Mouse (Mus musculus) lung, embryonic 14.5 days (tissue): Measurements from ENCODE around the gene Shf. TPM values are rescaled to one million over a fixed set of nuclear protein-coding genes. Genes with fewer than 3 reads are reported as not detected.

Experiments used
- ATAC-seq: fragments of 200-750 bp; cut with Nextera tagmentation; 2 replicates; pipeline ENCODE4 v1.8.0; 2017; ENCODE audit warnings: mild to moderate bottlenecking, moderate TSS enrichment, moderate library complexity; ENCODE audit not compliant: insufficient read depth
- DNase-seq: peaks from one replicate; pipeline ENCODE4 v3.0.0-alpha.2; 2015
- H3K27ac ChIP-seq: fragments of 300-500 bp; sonication (generic); 2 replicates; pipeline ENCODE4 v1.5.1; 2014; ENCODE audit warnings: low read depth, mild to moderate bottlenecking, moderate library complexity
- H3K27me3 ChIP-seq: fragments of 300-500 bp; sonication (generic); 2 replicates; pipeline ENCODE4 v1.6.1; 2014; ENCODE audit warnings: low read length, control low read depth; ENCODE audit not compliant: insufficient read depth
- H3K36me3 ChIP-seq: fragments of 300-500 bp; sonication (generic); 2 replicates; pipeline ENCODE4 v1.6.1; 2014; ENCODE audit warnings: control low read depth; ENCODE audit not compliant: insufficient read depth
- H3K4me1 ChIP-seq: fragments of 300-500 bp; sonication (generic); 2 replicates; pipeline ENCODE4 v1.6.1; 2014; ENCODE audit warnings: antibody characterized with exemption, control low read depth; ENCODE audit not compliant: insufficient read depth
- H3K4me2 ChIP-seq: fragments of 300-500 bp; sonication (generic); 2 replicates; pipeline ENCODE4 v1.6.1; 2014; ENCODE audit warnings: mild to moderate bottlenecking
- H3K4me3 ChIP-seq: fragments of 300-500 bp; sonication (generic); 2 replicates; pipeline ENCODE4 v1.5.1; 2014; ENCODE audit warnings: low read depth, low read length
- H3K9ac ChIP-seq: fragments of 300-500 bp; sonication (generic); 2 replicates; pipeline ENCODE4 v1.6.1; 2014
- H3K9me3 ChIP-seq: fragments of 300-500 bp; sonication (generic); 2 replicates; pipeline ENCODE4 v1.6.1; 2016; ENCODE audit warnings: low read depth, low read length, control low read depth
- CTCF ChIP-seq: IDR thresholded peaks from 2 replicates; pipeline ENCODE4 v1.5.1; 2016; ENCODE audit warnings: antibody characterized with exemption, low read depth
- WGBS: fragments of 180-500 bp; shearing (Covaris S2); extraction: QIAGEN DNeasy Blood & Tissue Kit; methylation state at CpG from one replicate; pipeline ENCODE4 v1.1.7; 2014; 5-methylcytosine and 5-hydroxymethylcytosine counted together
- polyA plus RNA-seq: library from polyadenylated mRNA; unstranded; fragments of >200 nt; fragmentation: Nextera tagmentation; extraction: Ambion mirVana; gene quantifications from 2 replicates; pipeline ENCODE4 v1.2.1, GENCODE M21; 2014

Shf gene
- polyA plus RNA-seq, 1 experiment from 2014 or later = 5.1 TPM

DNA sequence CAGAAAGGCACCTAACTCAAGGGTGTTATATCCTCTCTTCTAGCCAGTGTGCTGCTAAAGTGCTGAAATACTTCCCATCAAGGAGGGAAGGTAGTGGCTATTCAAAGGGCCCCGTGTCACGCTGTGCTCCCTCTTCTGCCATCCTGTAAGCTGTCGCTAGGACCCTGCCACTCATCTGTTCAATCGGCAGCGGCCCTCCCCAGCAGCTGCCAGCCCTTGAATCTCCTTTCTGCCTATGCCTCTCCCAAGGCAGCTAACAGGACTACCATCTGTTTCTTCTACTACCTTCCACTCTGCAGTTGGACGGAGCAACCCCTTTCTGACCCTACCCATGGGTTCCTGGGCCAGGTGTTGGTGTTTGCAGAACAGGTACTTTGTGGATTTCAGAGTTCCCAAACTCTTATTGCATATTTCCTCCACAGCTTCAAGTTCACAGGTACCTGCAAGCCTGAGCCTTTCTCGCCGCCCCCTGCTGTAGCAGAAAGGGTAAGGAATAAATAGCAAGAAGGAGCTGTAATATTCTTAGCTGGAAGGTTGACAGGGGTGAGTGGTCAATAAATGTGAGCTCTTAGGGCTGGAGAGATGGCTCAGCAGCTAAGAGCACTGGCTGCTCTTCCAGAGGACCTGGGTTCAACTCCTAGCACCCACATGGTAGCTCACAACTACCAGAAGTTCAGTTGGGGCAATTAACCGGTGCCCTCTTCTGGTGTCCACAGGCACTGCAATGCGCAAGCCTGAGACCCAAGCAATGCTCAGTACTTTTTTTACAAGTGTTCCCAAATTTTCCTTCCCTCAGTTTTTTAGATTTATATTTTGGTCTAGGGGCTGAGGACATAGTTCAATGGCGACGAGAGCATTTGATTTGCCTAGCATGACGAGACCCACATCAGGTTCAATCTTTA lies 6.1 kb downstream of the Shf start:
- 86% methylated on average over 13 of the region's 13 CpGs for WGBS
- Histone ChIP-seq H3K4me3 (no peak overlapping the region), H3K9me3 (no peaks in the 10 kb centered on the region), H3K4me2 (no peak overlapping the region), H3K27ac (no peak overlapping the region), H3K27me3 (no peaks in the 10 kb centered on the region), H3K36me3 (peaks cover 16% of the 10 kb centered on the region; the same call in 1 of the 2 replicates), H3K9ac (no peak overlapping the region), H3K4me1 (peaks cover 12% of the 10 kb centered on the region)
- TF ChIP-seq CTCF = peak; percentile 26; the same call in 1 of the 2 replicates
- no peak for ATAC-seq
- no peak for DNase-seq

- ATAC-seq (no peak), DNase-seq (no peak)
- Histone ChIP-seq H3K4me3 (no peak overlapping the region), H3K9me3 (no peaks in the 10 kb centered on the region), H3K36me3 (peaks cover 23% of the 10 kb centered on the region; the same call in 1 of the 2 replicates), H3K27me3 (no peaks in the 10 kb centered on the region), H3K9ac (no peak overlapping the region), H3K27ac (no peak overlapping the region), H3K4me1 (peaks cover 7% of the 10 kb centered on the region), H3K4me2 (no peak overlapping the region)
- WGBS = 73% methylated on average over 10 of the region's 10 CpGs
- TF ChIP-seq CTCF = no peak
Measured at GRCm38 (mm10) chr2:122361868-122362621, 6.9 kb downstream of the Shf start.

GRCm38 (mm10) chr2:122361181-122361580 lies 7.8 kb downstream of the Shf start:
- Histone ChIP-seq H3K4me2 (no peak overlapping the region), H3K9me3 (no peaks in the 10 kb centered on the region), H3K27me3 (no peaks in the 10 kb centered on the region), H3K36me3 (peaks cover 31% of the 10 kb centered on the region; the same call in 1 of the 2 replicates), H3K27ac (no peak overlapping the region), H3K4me1 (no peaks in the 10 kb centered on the region), H3K4me3 (no peak overlapping the region), H3K9ac (no peak overlapping the region)
- no peak for DNase-seq
- TF ChIP-seq CTCF = no peak
- no peak for ATAC-seq
- WGBS = 87% methylated on average over 6 of the region's 6 CpGs

- no peak for TF ChIP-seq CTCF
- peaks cover 39% of the 10 kb centered on the region; the same call in 1 of the 2 replicates for H3K36me3 ChIP-seq
- H3K4me2 ChIP-seq = no peak overlapping the region
- 84% methylated on average over 6 of the region's 6 CpGs for WGBS
- H3K27ac ChIP-seq = no peak overlapping the region
- no peak for DNase-seq
- no peak for ATAC-seq
- no peak overlapping the region for H3K4me3 ChIP-seq
- H3K27me3 ChIP-seq = no peaks in the 10 kb centered on the region
- H3K4me1 ChIP-seq = no peaks in the 10 kb centered on the region
- no peak overlapping the region for H3K9ac ChIP-seq
- no peaks in the 10 kb centered on the region for H3K9me3 ChIP-seq
Measured at GRCm38 (mm10) chr2:122360310-122360709, 8.7 kb downstream of the Shf start.

DNA sequence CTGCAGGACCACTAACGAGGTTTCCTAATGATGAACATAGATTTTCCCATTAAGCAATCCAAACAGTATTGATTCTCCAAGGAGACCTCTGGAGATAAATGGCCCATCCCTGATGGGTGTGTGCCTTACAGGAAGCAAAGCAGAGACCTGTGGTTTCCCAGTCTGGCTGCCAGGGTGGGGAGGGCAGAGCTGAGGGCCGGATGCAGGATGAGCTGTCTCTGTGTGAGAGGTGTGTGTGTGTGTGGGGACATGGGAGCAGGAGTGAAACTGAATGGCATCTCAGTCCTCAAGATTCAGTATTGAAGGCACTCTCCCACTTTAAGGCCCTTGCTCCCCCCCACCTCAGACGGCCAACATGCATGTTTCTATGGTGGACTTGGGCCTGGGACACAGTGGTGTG lies 12.8 kb downstream of the Shf start:
- TF ChIP-seq CTCF = no peak
- 79% methylated on average over 3 of the region's 3 CpGs for WGBS

DNA sequence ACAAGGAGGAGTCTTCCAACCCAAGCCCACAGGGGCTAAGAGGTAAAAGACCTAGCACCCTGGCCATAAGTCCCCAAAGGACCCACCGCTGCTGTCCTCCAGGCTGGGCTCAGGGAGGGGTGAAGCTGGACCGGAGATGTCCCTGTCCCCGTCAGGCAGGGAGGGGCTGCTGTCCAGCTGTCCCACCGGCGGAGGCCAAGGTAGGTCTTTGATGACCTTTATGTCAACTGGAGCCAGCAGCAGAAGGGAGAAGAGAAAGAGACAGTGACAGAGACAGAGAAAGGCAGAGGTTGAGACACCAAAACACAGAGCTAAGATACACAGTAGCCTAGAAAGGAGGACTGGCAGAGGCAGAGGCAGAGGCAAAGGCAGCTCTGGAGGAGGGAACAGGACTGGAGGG lies 13.6 kb downstream of the Shf start:
- Histone ChIP-seq H3K9me3 (no peaks in the 10 kb centered on the region), H3K27ac (no peak overlapping the region), H3K36me3 (peaks cover 43% of the 10 kb centered on the region), H3K4me1 (no peaks in the 10 kb centered on the region), H3K9ac (no peak overlapping the region), H3K4me2 (no peak overlapping the region), H3K4me3 (no peak overlapping the region), H3K27me3 (no peaks in the 10 kb centered on the region)
- TF ChIP-seq CTCF = no peak
- ATAC-seq (no peak), DNase-seq (no peak)
- WGBS = 85% methylated on average over 5 of the region's 5 CpGs

More for the DNA sequence above, 12.8 kb downstream of the Shf start:
- H3K36me3 ChIP-seq = peaks cover 45% of the 10 kb centered on the region
- no peaks in the 10 kb centered on the region for H3K27me3 ChIP-seq
- DNase-seq = no peak
- no peak overlapping the region for H3K4me2 ChIP-seq
- H3K9me3 ChIP-seq = no peaks in the 10 kb centered on the region
- H3K9ac ChIP-seq = no peak overlapping the region
- no peak for ATAC-seq
- no peaks in the 10 kb centered on the region for H3K4me1 ChIP-seq
- H3K4me3 ChIP-seq = no peak overlapping the region
- no peak overlapping the region for H3K27ac ChIP-seq
